Mouse (Mus musculus) bone marrow, adult 2 months (tissue): ENCODE results near the gene Ergic2.

Experiments
- CTCF ChIP-seq: fragments of 200-500 bp; IDR thresholded peaks from 2 replicates; pipeline ENCODE4 v1.5.1; 2011; ENCODE audit warnings: low read length, control low read depth; ENCODE audit not compliant: control insufficient read depth, insufficient read depth
- POLR2A ChIP-seq: fragments of 200-500 bp; IDR thresholded peaks from 2 replicates; pipeline ENCODE4 v1.6.1; 2011; ENCODE audit warnings: low read depth, mild to moderate bottlenecking, control low read depth, low read length, borderline replicate concordance; ENCODE audit not compliant: control insufficient read depth

- TF ChIP-seq CTCF (no peak), POLR2A (no peak)
Measured at GRCm38 (mm10) chr6:148259074-148259473, 46.9 kb upstream of the Ergic2 start.
